Mouse (Mus musculus) kidney, postnatal 4 days (tissue): ENCODE measurements around the gene Fbxo7.

Source experiments
- DNase-seq, 2 experiments: peaks; one replicate each; pipeline ENCODE4 v3.0.0; 2021; ENCODE audit warnings: mixed read lengths in 2 of 2

Fbxo7 gene

GRCm38 (mm10) chr10:86093109-86094035 lies 71.6 kb downstream of the Fbxo7 start:
- peak in 1 of 2 experiments; percentile 33 for DNase-seq

- no peak for DNase-seq
Measured at GRCm38 (mm10) chr10:86098363-86098762, 76.6 kb downstream of the Fbxo7 start.

- no peak for DNase-seq
Measured at GRCm38 (mm10) chr10:86100281-86100851, 78.6 kb downstream of the Fbxo7 start.
